Comparison of ENCODE assay signal across 7 mouse cellular contexts in genomic region chr2:172412454-172412853, GRCm38 (mm10). TPM values are rescaled to one million over a fixed set of nuclear protein-coding genes. Genes with fewer than 3 reads are reported as not detected.
DNase-seq lines count a peak whose midpoint lies in the region; ATAC-seq and TF ChIP-seq lines count a peak whose summit lies in the region.

No protein-coding gene starts in this region.

- H3K9me3 ChIP-seq in midbrain, embryonic 14.5 days (ENCODE audit: control insufficient read depth, low read length) = no peaks in the 10 kb centered on the region

- no peak overlapping the region for H3K4me3 ChIP-seq in midbrain, embryonic 14.5 days (replicated peaks; ENCODE audit: low read depth, low read length)

- TF ChIP-seq CTCF in Patski (IDR thresholded peaks at IDR 0.05) = no peak

- CTCF ChIA-PET in Patski (lab: Charles Lee) = interaction anchor here (1.4 kb wide), 1 partner anchor 15 kb away, joined by 3 read pairs; no protein-coding TSS in a partner anchor

- peak overlapping the region; percentile 17; the same call in 1 of the 2 replicates for H3K4me2 ChIP-seq in midbrain, embryonic 14.5 days (ENCODE audit: low read length)

- in situ Hi-C loops in Patski (cut with MboI; ENCODE audit: low pct_unique_long_range_greater_than_20kb) = no loop called here

- 3% methylated on average over 9 of the region's 9 CpGs for WGBS in midbrain, embryonic 14.5 days

- no peaks in the 10 kb centered on the region for H3K36me3 ChIP-seq in midbrain, embryonic 14.5 days (ENCODE audit: control insufficient read depth, insufficient read depth, low read length)

- no peaks in the 10 kb centered on the region for H3K4me1 ChIP-seq in midbrain, embryonic 14.5 days (ENCODE audit: control insufficient read depth, insufficient read depth, low read length)

- DNase-seq in Patski (ENCODE audit: low read depth, low spot score) = peak; percentile 22
- peak; percentile 70 for DNase-seq in embryo, embryonic 11 days
- DNase-seq in kidney, postnatal 10 days = peak; percentile 58
- DNase-seq in midbrain, embryonic 14.5 days = peak; percentile 56
- no peak for DNase-seq in cerebellum, adult 8-10 months
- no peak for DNase-seq in adrenal gland, postnatal 14 days
- DNase-seq in frontal cortex, adult 2 months (ENCODE audit: extremely low spot score in 1 of 2, low spot score in 1 of 2) = no peak

- H3K27me3 ChIP-seq in Patski = no peaks in the 10 kb centered on the region
- no peaks in the 10 kb centered on the region for H3K27me3 ChIP-seq in midbrain, embryonic 14.5 days (ENCODE audit: control insufficient read depth, insufficient read depth, low read length)

- H3K27ac ChIP-seq in midbrain, embryonic 14.5 days (replicated peaks; ENCODE audit: low read depth, low read length) = no peak overlapping the region

- no peak overlapping the region for H3K9ac ChIP-seq in midbrain, embryonic 14.5 days (replicated peaks; ENCODE audit: low read length)

- POLR2A ChIA-PET in Patski (lab: Charles Lee) = no interaction called here

- peak; percentile 60 for ATAC-seq in Patski
- no peak for ATAC-seq in midbrain, embryonic 14.5 days (ENCODE audit: low FRiP score, low TSS enrichment)

RNA-seq across cellular contexts. Expression of gene Cass4, which starts 18.9 kb away (rescaled TPM):
- not detected for polyA plus RNA-seq in Patski (2021)
- polyA plus RNA-seq in midbrain, embryonic 14.5 days (2014; fragmentation: Nextera tagmentation; extraction: Ambion mirVana) = 0.19 and 0.28 TPM in 2 replicates
- 0.15 and 0.53 TPM in 2 replicates for total RNA-seq in adrenal gland, postnatal 14 days (2021)
- polyA plus RNA-seq in frontal cortex, adult 2 months (2012; rRNA removed) = 0.29 and 0.38 TPM in 2 replicates

RNA-seq across cellular contexts. Expression of gene Rtf2, which starts 27.9 kb away (rescaled TPM):
- 76.4 TPM for polyA plus RNA-seq in Patski (2021)
- 87.2 and 101 TPM in 2 replicates for polyA plus RNA-seq in midbrain, embryonic 14.5 days (2014; fragmentation: Nextera tagmentation; extraction: Ambion mirVana)
- total RNA-seq in adrenal gland, postnatal 14 days (2021) = 66.2 and 71.8 TPM in 2 replicates
- 77.9 and 79.1 TPM in 2 replicates for polyA plus RNA-seq in frontal cortex, adult 2 months (2012; rRNA removed)

RNA-seq across cellular contexts. Expression of gene Cstf1, which starts 42.0 kb away (rescaled TPM):
- 34.6 TPM for polyA plus RNA-seq in Patski (2021)
- polyA plus RNA-seq in midbrain, embryonic 14.5 days (2014; fragmentation: Nextera tagmentation; extraction: Ambion mirVana) = 31.8 and 34.6 TPM in 2 replicates
- total RNA-seq in adrenal gland, postnatal 14 days (2021) = 35.5 and 36.1 TPM in 2 replicates
- 24.7 and 26.9 TPM in 2 replicates for polyA plus RNA-seq in frontal cortex, adult 2 months (2012; rRNA removed)

RNA-seq across cellular contexts. Expression of gene Aurka, which starts 42.1 kb away (rescaled TPM):
- polyA plus RNA-seq in Patski (2021) = 40.7 TPM
- 14.0 and 25.4 TPM in 2 replicates for polyA plus RNA-seq in midbrain, embryonic 14.5 days (2014; fragmentation: Nextera tagmentation; extraction: Ambion mirVana)
- 10.5 and 14.6 TPM in 2 replicates for total RNA-seq in adrenal gland, postnatal 14 days (2021)
- 1.5 and 1.8 TPM in 2 replicates for polyA plus RNA-seq in frontal cortex, adult 2 months (2012; rRNA removed)

RNA-seq across cellular contexts. Expression of gene Gcnt7, which starts 45.9 kb away (rescaled TPM):
- 0.06 TPM for polyA plus RNA-seq in Patski (2021)
- polyA plus RNA-seq in midbrain, embryonic 14.5 days (2014; fragmentation: Nextera tagmentation; extraction: Ambion mirVana) = 0.84 and 1.6 TPM in 2 replicates
- not detected in 2 replicates for total RNA-seq in adrenal gland, postnatal 14 days (2021)
- polyA plus RNA-seq in frontal cortex, adult 2 months (2012; rRNA removed) = 0.04 TPM in 1 of 2 replicates, not detected in the other

Comparison
In these comparisons a context has a peak if more than half of its experiments do, and no peak if none do; other contexts are left out.
1. DNase-seq: peak in Patski (single experiment), embryo, embryonic 11 days (single experiment), kidney, postnatal 10 days (single experiment) and midbrain, embryonic 14.5 days (single experiment); none in cerebellum, adult 8-10 months (single experiment), adrenal gland, postnatal 14 days (single experiment) and frontal cortex, adult 2 months (0 of 2).